8 mouse cellular contexts compared by ENCODE assay signal in the genomic region with DNA sequence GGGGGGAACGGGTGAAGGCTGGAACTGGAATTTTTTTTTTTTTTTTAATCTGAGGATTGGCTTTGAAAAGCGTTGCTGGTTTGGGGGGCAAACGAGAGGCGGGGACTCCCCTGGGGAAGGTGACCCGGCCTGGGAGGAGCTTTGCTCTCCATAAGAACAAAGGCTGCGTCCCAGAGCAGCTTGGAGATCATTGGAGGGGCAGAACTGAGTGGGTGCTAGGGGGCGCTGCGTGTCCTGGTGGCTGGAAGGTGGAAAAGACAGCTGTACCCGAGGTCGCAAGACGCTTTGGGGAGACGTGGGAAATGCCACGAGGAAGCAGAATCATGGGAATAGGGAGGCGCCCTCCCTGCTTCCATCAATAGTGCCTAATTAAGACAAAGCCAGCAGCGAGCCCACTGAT. TPM values are rescaled to one million over a fixed set of nuclear protein-coding genes. Genes with fewer than 3 reads are reported as not detected.
A peak's percentile ranks its signal among the peaks of the same experiment; 100 is the strongest.
DNase-seq lines count a peak whose midpoint lies in the region; ATAC-seq and TF ChIP-seq lines count a peak whose summit lies in the region.

No protein-coding gene starts in this region.

- peak overlapping the region; percentile 46 for H3K4me3 ChIP-seq in forebrain, embryonic 15.5 days
- H3K4me3 ChIP-seq in intestine, postnatal 0 days (ENCODE audit: low read depth, low read length): peak overlapping the region; percentile 53
- H3K4me3 ChIP-seq in liver, postnatal 0 days (ENCODE audit: low read depth, low read length): peak overlapping the region; percentile 53
- peak overlapping the region; percentile 63 for H3K4me3 ChIP-seq in small intestine, adult 2 months (ENCODE audit: low read depth, low read length)

- H3K9ac ChIP-seq in forebrain, embryonic 15.5 days (replicated peaks): peak overlapping the region; percentile 74
- peak overlapping the region; percentile 38 for H3K9ac ChIP-seq in intestine, postnatal 0 days (ENCODE audit: low read depth, low read length)
- H3K9ac ChIP-seq in liver, postnatal 0 days (replicated peaks): peak overlapping the region; percentile 9; the same call in 1 of the 2 replicates

- H3K27ac ChIP-seq in forebrain, embryonic 15.5 days (replicated peaks): peak overlapping the region; percentile 93
- H3K27ac ChIP-seq in intestine, postnatal 0 days (ENCODE audit: low read depth, low read length): peak overlapping the region; percentile 62
- no peak overlapping the region for H3K27ac ChIP-seq in liver, postnatal 0 days (ENCODE audit: low read depth)
- H3K27ac ChIP-seq in small intestine, adult 2 months (ENCODE audit: insufficient read depth, low read depth, low read length): no peak overlapping the region

- H3K36me3 ChIP-seq in forebrain, embryonic 15.5 days: no peaks in the 10 kb centered on the region
- no peaks in the 10 kb centered on the region for H3K36me3 ChIP-seq in intestine, postnatal 0 days (ENCODE audit: control insufficient read depth, insufficient read depth)
- H3K36me3 ChIP-seq in liver, postnatal 0 days (replicated peaks; ENCODE audit: insufficient read depth, low read length): no peaks in the 10 kb centered on the region
- no peaks in the 10 kb centered on the region for H3K36me3 ChIP-seq in small intestine, adult 2 months (ENCODE audit: control insufficient read depth, insufficient read depth, low read length)

- H3K4me1 ChIP-seq in forebrain, embryonic 15.5 days: peaks cover 66% of the 10 kb centered on the region
- 0 out of 2 replicates have a peak, but pooled peaks cover 4% of the 10 kb centered on the region for H3K4me1 ChIP-seq in intestine, postnatal 0 days (replicated peaks; ENCODE audit: control insufficient read depth, insufficient read depth, low read length)
- peaks cover 7% of the 10 kb centered on the region for H3K4me1 ChIP-seq in liver, postnatal 0 days (ENCODE audit: insufficient read depth)
- peaks cover 11% of the 10 kb centered on the region; the same call in 1 of the 2 replicates for H3K4me1 ChIP-seq in small intestine, adult 2 months (ENCODE audit: control insufficient read depth, insufficient read depth, insufficient read length, low read length)

- peak; percentile 66 for TF ChIP-seq CTCF in intestine, postnatal 0 days (IDR thresholded peaks at IDR 0.05; ENCODE audit: low read depth)
- TF ChIP-seq CTCF in liver, postnatal 0 days (IDR thresholded peaks at IDR 0.05; ENCODE audit: low read depth): peak; percentile 48
- TF ChIP-seq CTCF in small intestine, adult 2 months (IDR thresholded peaks at IDR 0.05; ENCODE audit: extremely low read depth, insufficient read length, insufficient replicate concordance, low read depth, low read length): peak; percentile 52; the same call in 1 of the 2 replicates

- no peak for TF ChIP-seq EP300 in liver, postnatal 0 days (IDR thresholded peaks at IDR 0.05; ENCODE audit: low read depth)

- H3K9me3 ChIP-seq in forebrain, embryonic 15.5 days: no peaks in the 10 kb centered on the region
- no peaks in the 10 kb centered on the region for H3K9me3 ChIP-seq in intestine, postnatal 0 days (ENCODE audit: control insufficient read depth)
- H3K9me3 ChIP-seq in liver, postnatal 0 days (ENCODE audit: low read length): no peaks in the 10 kb centered on the region

- TF ChIP-seq POLR2A in small intestine, adult 2 months (IDR thresholded peaks at IDR 0.05; ENCODE audit: low read depth, low read length): no peak

- 2% methylated on average over 15 of the region's 15 CpGs for WGBS in forebrain, embryonic 15.5 days
- 1% methylated on average over 15 of the region's 15 CpGs for WGBS in intestine, postnatal 0 days
- 4% methylated on average over 15 of the region's 15 CpGs for WGBS in liver, postnatal 0 days (ENCODE audit: insufficient replicate concordance)
- under 1% methylated on average over 15 of the region's 15 CpGs for WGBS in small intestine, adult 2 months

- peak overlapping the region; percentile 78 for H3K4me2 ChIP-seq in forebrain, embryonic 15.5 days (replicated peaks)
- H3K4me2 ChIP-seq in intestine, postnatal 0 days (replicated peaks; ENCODE audit: low read depth): peak overlapping the region; percentile 83
- H3K4me2 ChIP-seq in liver, postnatal 0 days (ENCODE audit: low read depth, low read length): peak overlapping the region; percentile 97

- peak; percentile 79 for DNase-seq in retina, embryonic 14.5 days (ENCODE audit: low spot score)
- no peak for DNase-seq in retina, postnatal 1 day
- DNase-seq in adrenal gland, postnatal 25 days: peak; percentile 57
- peak; percentile 46 for DNase-seq in liver, postnatal 0 days
- DNase-seq in yolk sac, embryonic 10.5 days (ENCODE audit: low spot score): no peak

- no peaks in the 10 kb centered on the region for H3K27me3 ChIP-seq in forebrain, embryonic 15.5 days
- no peaks in the 10 kb centered on the region for H3K27me3 ChIP-seq in intestine, postnatal 0 days (replicated peaks; ENCODE audit: control insufficient read depth, insufficient read depth, low read length)
- peaks cover 16% of the 10 kb centered on the region for H3K27me3 ChIP-seq in liver, postnatal 0 days (ENCODE audit: insufficient read depth, low read length)
- no peaks in the 10 kb centered on the region for H3K27me3 ChIP-seq in small intestine, adult 2 months (ENCODE audit: control insufficient read depth, insufficient read depth, low read length)

- peak; percentile 8; the same call in 1 of the 2 replicates for ATAC-seq in forebrain, embryonic 15.5 days (replicated peaks)
- ATAC-seq in intestine, postnatal 0 days: peak; percentile 28
- no peak for ATAC-seq in liver, postnatal 0 days

RNA-seq across cellular contexts. Expression of gene Dnah2, which starts 1.8 kb away (rescaled TPM):
- total RNA-seq in adrenal gland, postnatal 25 days (2021): 0.05 and 0.76 TPM in 2 replicates
- polyA plus RNA-seq in forebrain, embryonic 15.5 days (2015; fragmentation: Nextera tagmentation; extraction: Ambion mirVana): 2.7 and 3.1 TPM in 2 replicates
- 8.0 and 8.7 TPM in 2 replicates for polyA plus RNA-seq in intestine, postnatal 0 days (2015; fragmentation: Nextera tagmentation; extraction: Ambion mirVana)
- polyA plus RNA-seq in liver, postnatal 0 days (2015; fragmentation: Nextera tagmentation; extraction: Ambion mirVana): 0.04 and 0.05 TPM in 2 replicates
- polyA plus RNA-seq in small intestine, adult 2 months (2012; rRNA removed): 0.22 and 0.23 TPM in 2 replicates

RNA-seq across cellular contexts. Expression of gene Efnb3, which starts 12.9 kb away (rescaled TPM):
- 0.38 and 1.5 TPM in 2 replicates for total RNA-seq in adrenal gland, postnatal 25 days (2021)
- polyA plus RNA-seq in forebrain, embryonic 15.5 days (2015; fragmentation: Nextera tagmentation; extraction: Ambion mirVana): 107 and 114 TPM in 2 replicates
- polyA plus RNA-seq in intestine, postnatal 0 days (2015; fragmentation: Nextera tagmentation; extraction: Ambion mirVana): 4.4 and 4.6 TPM in 2 replicates
- polyA plus RNA-seq in liver, postnatal 0 days (2015; fragmentation: Nextera tagmentation; extraction: Ambion mirVana): 0.19 and 0.20 TPM in 2 replicates
- polyA plus RNA-seq in small intestine, adult 2 months (2012; rRNA removed): 0.79 and 1.5 TPM in 2 replicates

RNA-seq across cellular contexts. Expression of gene Wrap53, which starts 33.0 kb away (rescaled TPM):
- total RNA-seq in adrenal gland, postnatal 25 days (2021): 12.5 and 12.9 TPM in 2 replicates
- 26.3 and 27.2 TPM in 2 replicates for polyA plus RNA-seq in forebrain, embryonic 15.5 days (2015; fragmentation: Nextera tagmentation; extraction: Ambion mirVana)
- 14.3 and 14.7 TPM in 2 replicates for polyA plus RNA-seq in intestine, postnatal 0 days (2015; fragmentation: Nextera tagmentation; extraction: Ambion mirVana)
- 8.1 and 10.0 TPM in 2 replicates for polyA plus RNA-seq in liver, postnatal 0 days (2015; fragmentation: Nextera tagmentation; extraction: Ambion mirVana)
- 11.4 and 20.2 TPM in 2 replicates for polyA plus RNA-seq in small intestine, adult 2 months (2012; rRNA removed)

RNA-seq across cellular contexts. Expression of gene Trp53, which starts 33.1 kb away (rescaled TPM):
- total RNA-seq in adrenal gland, postnatal 25 days (2021): 74.1 and 81.7 TPM in 2 replicates
- polyA plus RNA-seq in forebrain, embryonic 15.5 days (2015; fragmentation: Nextera tagmentation; extraction: Ambion mirVana): 112 and 115 TPM in 2 replicates
- 48.0 and 49.6 TPM in 2 replicates for polyA plus RNA-seq in intestine, postnatal 0 days (2015; fragmentation: Nextera tagmentation; extraction: Ambion mirVana)
- 32.6 and 33.5 TPM in 2 replicates for polyA plus RNA-seq in liver, postnatal 0 days (2015; fragmentation: Nextera tagmentation; extraction: Ambion mirVana)
- polyA plus RNA-seq in small intestine, adult 2 months (2012; rRNA removed): 28.2 and 57.1 TPM in 2 replicates

RNA-seq across cellular contexts. Expression of gene Atp1b2, which starts 58.7 kb away (rescaled TPM):
- 34.0 and 38.0 TPM in 2 replicates for total RNA-seq in adrenal gland, postnatal 25 days (2021)
- polyA plus RNA-seq in forebrain, embryonic 15.5 days (2015; fragmentation: Nextera tagmentation; extraction: Ambion mirVana): 22.2 and 25.9 TPM in 2 replicates
- polyA plus RNA-seq in intestine, postnatal 0 days (2015; fragmentation: Nextera tagmentation; extraction: Ambion mirVana): 5.9 and 7.5 TPM in 2 replicates
- 4.0 and 5.3 TPM in 2 replicates for polyA plus RNA-seq in liver, postnatal 0 days (2015; fragmentation: Nextera tagmentation; extraction: Ambion mirVana)
- polyA plus RNA-seq in small intestine, adult 2 months (2012; rRNA removed): 2.5 and 4.5 TPM in 2 replicates

Comparison
In these comparisons a context has a peak if more than half of its experiments do, and no peak if none do; other contexts are left out.
1. DNase-seq: peak in retina, embryonic 14.5 days (single experiment), adrenal gland, postnatal 25 days (single experiment) and liver, postnatal 0 days (single experiment); none in retina, postnatal 1 day (single experiment) and yolk sac, embryonic 10.5 days (single experiment).
2. H3K27ac ChIP-seq: peak in forebrain, embryonic 15.5 days (single experiment) and intestine, postnatal 0 days (single experiment); none in liver, postnatal 0 days (single experiment) and small intestine, adult 2 months (single experiment).
3. H3K9ac ChIP-seq: peak in every context shown above with its lines; median percentile 74 in forebrain, embryonic 15.5 days; 38 in intestine, postnatal 0 days; 9 in liver, postnatal 0 days.
4. RNA of gene Efnb3, which starts 12.9 kb away (polyA plus RNA-seq): 107 to 114 TPM in forebrain, embryonic 15.5 days; 4.4 to 4.6 TPM in intestine, postnatal 0 days, 0.79 to 1.5 TPM in small intestine, adult 2 months and 0.19 to 0.20 TPM in liver, postnatal 0 days; every median in the first group is over 10 times any median in the second.
5. Peak in every context shown above with its lines, with median percentiles within 50 percentile points of each other: H3K4me2 ChIP-seq, H3K4me3 ChIP-seq and CTCF ChIP-seq.